Mouse (Mus musculus): ENCODE measurements around the gene Vwa3b.

DNA sequence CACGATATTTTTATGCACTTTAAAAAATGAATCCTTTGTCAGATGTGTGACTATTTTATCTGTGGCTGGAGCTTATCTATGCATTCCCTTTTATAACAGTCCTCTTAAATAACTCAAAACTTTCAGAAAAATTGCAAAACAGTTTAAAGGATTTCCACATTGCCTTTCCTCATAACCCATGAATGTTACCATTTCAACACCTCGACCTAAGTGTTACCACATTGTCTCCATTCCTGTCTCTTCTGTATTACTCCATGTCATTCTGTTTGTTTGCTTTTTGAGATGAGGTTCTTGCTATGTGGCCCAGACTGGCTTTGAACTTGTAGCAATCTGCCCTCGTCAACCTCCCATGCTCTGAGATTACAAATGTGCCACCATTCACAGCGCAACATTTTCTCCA, 175.0 kb downstream of the Vwa3b start:
- no peak for TF ChIP-seq CTCF (IDR thresholded peaks at IDR 0.05; ENCODE audit: borderline replicate concordance, insufficient read depth, low read depth, low read length)
- TF ChIP-seq POLR2A (IDR thresholded peaks at IDR 0.05; ENCODE audit: borderline replicate concordance, insufficient read depth, low read length): no peak
